Mouse (Mus musculus) forebrain, embryonic 15.5 days (tissue): ENCODE data around the gene Klf1. TPM values are rescaled to one million over a fixed set of nuclear protein-coding genes. Genes with fewer than 3 reads are reported as not detected.
A peak's percentile ranks its signal among the peaks of the same experiment; 100 is the strongest.
"Not testable (repeated sequence)": the region's sequence is repeated elsewhere in the genome, so short reads cannot be mapped to it uniquely, and the experiment has no call there.

Source experiments
- ATAC-seq: fragments of 200-750 bp; cut with Nextera tagmentation; replicated peaks from 2 replicates; pipeline ENCODE4 v1.8.0; 2017; ENCODE audit warnings: mild to moderate bottlenecking, moderate TSS enrichment, moderate library complexity
- H3K27ac ChIP-seq: fragments of 300-500 bp; sonication (generic); replicated peaks from 2 replicates; pipeline ENCODE4 v1.5.1; 2015; ENCODE audit warnings: mild to moderate bottlenecking, inconsistent platforms
- H3K27me3 ChIP-seq: fragments of 300-500 bp; sonication (generic); 2 replicates; pipeline ENCODE4 v1.6.1; 2015; ENCODE audit warnings: inconsistent platforms
- H3K36me3 ChIP-seq: fragments of 300-500 bp; sonication (generic); 2 replicates; pipeline ENCODE4 v1.6.1; 2015; ENCODE audit warnings: mild to moderate bottlenecking, inconsistent platforms
- H3K4me1 ChIP-seq: fragments of 300-500 bp; sonication (generic); 2 replicates; pipeline ENCODE4 v1.6.1; 2015; ENCODE audit warnings: inconsistent platforms
- H3K4me2 ChIP-seq: fragments of 300-500 bp; sonication (generic); replicated peaks from 2 replicates; pipeline ENCODE4 v1.6.1; 2015; ENCODE audit warnings: mild to moderate bottlenecking, inconsistent platforms
- H3K4me3 ChIP-seq: fragments of 300-500 bp; sonication (generic); 2 replicates; pipeline ENCODE4 v1.5.1; 2015; ENCODE audit warnings: mild to moderate bottlenecking, inconsistent platforms
- H3K9ac ChIP-seq: fragments of 300-500 bp; sonication (generic); replicated peaks from 2 replicates; pipeline ENCODE4 v1.6.1; 2015; ENCODE audit warnings: mild to moderate bottlenecking, inconsistent platforms
- H3K9me3 ChIP-seq: fragments of 300-500 bp; sonication (generic); 2 replicates; pipeline ENCODE4 v1.6.1; 2016; ENCODE audit warnings: inconsistent platforms
- WGBS: fragments of 180-500 bp; shearing (Covaris S2); methylation state at CpG from one replicate; pipeline ENCODE4 v1.1.7; 2015; ENCODE audit warnings: mixed read lengths; 5-methylcytosine and 5-hydroxymethylcytosine counted together
- polyA plus RNA-seq: library from polyadenylated mRNA; unstranded; fragments of >200 nt; fragmentation: Nextera tagmentation; extraction: Ambion mirVana; gene quantifications from 2 replicates; pipeline ENCODE4 v1.2.1, GENCODE M21; 2015

Gene Klf1
- polyA plus RNA-seq, 1 experiment from 2014 or later, result 0.75 TPM

GRCm38 (mm10) chr8:84889141-84889540, 12.6 kb upstream of the Klf1 start:
- H3K27me3 ChIP-seq, result no peaks in the 10 kb centered on the region
- peaks cover 16% of the 10 kb centered on the region for H3K4me1 ChIP-seq
- no peak overlapping the region for H3K9ac ChIP-seq
- ATAC-seq, result no peak
- WGBS, result 94% methylated on average over 1 of the region's 1 CpGs
- H3K36me3 ChIP-seq, result peaks cover 29% of the 10 kb centered on the region
- no peak overlapping the region for H3K27ac ChIP-seq
- no peaks in the 10 kb centered on the region for H3K9me3 ChIP-seq
- no peak overlapping the region for H3K4me3 ChIP-seq
- no peak overlapping the region for H3K4me2 ChIP-seq

DNA sequence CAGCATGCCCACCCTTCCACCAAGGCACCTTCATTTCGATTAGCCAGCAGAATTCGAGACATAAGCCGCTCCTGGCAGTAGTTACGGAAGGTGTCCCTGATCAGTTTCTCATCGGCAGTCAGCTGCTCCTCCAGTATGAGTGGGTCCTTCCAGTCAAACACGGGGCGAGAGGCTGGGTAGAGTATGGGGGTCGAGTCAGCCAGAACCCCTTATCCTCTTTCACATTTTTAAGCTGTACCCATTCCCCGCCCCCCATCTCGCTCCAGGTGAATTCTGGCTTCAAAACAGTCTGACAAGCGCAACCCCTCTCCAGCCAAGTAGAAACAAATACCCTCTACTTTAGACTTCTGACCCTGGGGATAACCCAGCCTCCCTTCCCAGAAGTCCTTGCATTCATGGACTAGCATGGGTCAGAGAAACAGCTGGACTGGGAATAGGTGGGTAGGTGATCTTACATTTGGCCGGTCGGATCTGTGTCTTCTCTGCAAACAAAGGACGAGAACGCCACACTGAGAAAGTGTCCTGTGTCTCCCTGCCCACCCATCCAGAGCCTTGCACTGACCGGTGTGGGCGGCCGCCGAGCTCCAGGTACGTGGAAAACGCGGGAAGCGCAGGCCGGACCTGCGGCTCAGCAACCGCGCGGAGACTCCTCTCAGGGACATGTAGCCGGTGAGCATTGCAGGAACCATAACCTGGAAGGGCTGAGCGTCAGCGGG, 8.6 kb upstream of the Klf1 start:
- H3K9me3 ChIP-seq, result no peaks in the 10 kb centered on the region
- peak overlapping the region; percentile 52 for H3K27ac ChIP-seq

GRCm38 (mm10) chr8:84893709-84894134, 8.0 kb upstream of the Klf1 start, which contains the start of gene Gcdh:
Gene Gcdh (minus strand): TSS chr8:84893921.
- H3K9me3 ChIP-seq, result no peaks in the 10 kb centered on the region
- peak; percentile 99 for ATAC-seq

More for the DNA sequence above, 8.6 kb upstream of the Klf1 start:
- Histone ChIP-seq H3K27me3 (no peaks in the 10 kb centered on the region), H3K4me3 (peak overlapping the region; percentile 91), H3K4me2 (peak overlapping the region; percentile 92), H3K4me1 (peaks cover 19% of the 10 kb centered on the region), H3K36me3 (peaks cover 13% of the 10 kb centered on the region), H3K9ac (peak overlapping the region; percentile 76)
- ATAC-seq, result peak; percentile 51; the same call in 1 of the 2 replicates
- WGBS, result 13% methylated on average over 31 of the region's 31 CpGs

GRCm38 (mm10) chr8:84895963-84896362, 5.8 kb upstream of the Klf1 start:
- H3K27ac ChIP-seq, result no peak overlapping the region
- 79% methylated on average over 5 of the region's 5 CpGs for WGBS
- no peak overlapping the region for H3K4me2 ChIP-seq
- no peaks in the 10 kb centered on the region for H3K36me3 ChIP-seq
- H3K9ac ChIP-seq, result no peak overlapping the region
- H3K4me3 ChIP-seq, result no peak overlapping the region
- no peak for ATAC-seq
- H3K4me1 ChIP-seq, result peaks cover 19% of the 10 kb centered on the region
- H3K27me3 ChIP-seq, result no peaks in the 10 kb centered on the region
- no peaks in the 10 kb centered on the region for H3K9me3 ChIP-seq

More at GRCm38 (mm10) chr8:84893709-84894134, 8.0 kb upstream of the Klf1 start, which contains the start of gene Gcdh:
- peaks cover 19% of the 10 kb centered on the region for H3K4me1 ChIP-seq
- peak within 1 kb of the TSS; percentile 76 for H3K9ac ChIP-seq
- peak within 1 kb of the TSS; percentile 91 for H3K4me3 ChIP-seq
- H3K36me3 ChIP-seq, result peaks cover 7% of the 10 kb centered on the region
- peak within 1 kb of the TSS; percentile 52 for H3K27ac ChIP-seq
- under 1% methylated on average over 11 of the region's 11 CpGs for WGBS
- no peaks in the 10 kb centered on the region for H3K27me3 ChIP-seq
- H3K4me2 ChIP-seq, result peak within 1 kb of the TSS; percentile 92

DNA sequence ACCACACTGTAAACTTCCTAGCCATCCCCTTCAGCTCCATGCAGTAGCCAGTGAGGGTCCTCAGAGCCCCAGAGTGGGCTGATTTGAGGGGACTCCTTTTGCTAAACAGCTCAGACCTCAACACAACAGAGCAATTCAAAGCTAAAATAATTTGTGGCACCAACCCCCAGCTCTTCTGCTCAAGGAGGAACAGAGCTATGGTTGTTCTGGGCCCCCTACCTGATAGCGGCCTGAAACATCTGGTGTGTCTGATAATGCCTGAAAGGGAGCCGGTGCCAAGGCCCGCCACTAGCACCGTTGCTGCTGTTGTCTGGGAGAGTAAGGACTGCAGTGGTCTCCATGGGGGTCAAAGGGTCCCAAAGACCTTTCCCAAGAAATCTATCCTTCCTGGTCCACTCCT, 657 bp upstream of the Klf1 start:
- 72% methylated on average over 4 of the region's 4 CpGs for WGBS
- no peaks in the 10 kb centered on the region for H3K9me3 ChIP-seq

DNA sequence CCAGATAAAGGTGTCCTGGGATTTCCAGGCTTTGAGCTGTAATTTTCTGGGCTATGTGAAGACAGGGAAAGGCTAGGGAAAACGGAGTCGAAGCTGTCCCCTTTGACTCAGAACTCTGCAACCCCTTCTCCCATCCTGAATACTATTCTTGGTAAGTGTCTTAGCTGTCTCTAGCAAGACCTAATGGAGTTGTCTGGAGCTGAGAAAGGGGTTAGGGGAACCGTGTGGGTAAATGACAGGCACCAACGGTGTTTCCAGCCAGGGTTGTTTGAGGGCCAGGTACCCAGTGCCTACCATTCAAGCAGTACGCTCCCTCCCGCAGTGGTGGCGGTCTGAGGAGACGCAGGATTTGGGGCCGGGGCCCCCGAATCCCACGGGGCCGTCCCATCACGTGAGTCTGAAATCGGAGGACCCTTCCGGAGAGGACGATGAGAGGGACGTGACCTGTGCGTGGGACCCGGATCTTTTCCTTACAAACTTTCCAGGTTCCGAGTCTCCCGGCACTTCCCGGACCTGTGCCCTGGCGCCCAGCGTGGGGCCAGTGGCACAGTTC, 715 bp downstream of the Klf1 start:
- WGBS, result 3% methylated on average over 23 of the region's 24 CpGs
- H3K27me3 ChIP-seq, result no peaks in the 10 kb centered on the region
- H3K4me1 ChIP-seq, result peaks cover 14% of the 10 kb centered on the region
- no peaks in the 10 kb centered on the region for H3K36me3 ChIP-seq
- peak overlapping the region; percentile 51 for H3K9ac ChIP-seq
- H3K9me3 ChIP-seq, result no peaks in the 10 kb centered on the region
- ATAC-seq, result peak; percentile 12; the same call in 1 of the 2 replicates
- H3K27ac ChIP-seq, result no peak overlapping the region
- H3K4me3 ChIP-seq, result peak overlapping the region; percentile 49
- H3K4me2 ChIP-seq, result peak overlapping the region; percentile 85

More for the DNA sequence above, 657 bp upstream of the Klf1 start:
- Histone ChIP-seq H3K4me3 (no peak overlapping the region), H3K4me1 (peaks cover 14% of the 10 kb centered on the region), H3K4me2 (no peak overlapping the region), H3K27ac (no peak overlapping the region), H3K9ac (no peak overlapping the region), H3K27me3 (no peaks in the 10 kb centered on the region), H3K36me3 (no peaks in the 10 kb centered on the region)
- no peak for ATAC-seq

DNA sequence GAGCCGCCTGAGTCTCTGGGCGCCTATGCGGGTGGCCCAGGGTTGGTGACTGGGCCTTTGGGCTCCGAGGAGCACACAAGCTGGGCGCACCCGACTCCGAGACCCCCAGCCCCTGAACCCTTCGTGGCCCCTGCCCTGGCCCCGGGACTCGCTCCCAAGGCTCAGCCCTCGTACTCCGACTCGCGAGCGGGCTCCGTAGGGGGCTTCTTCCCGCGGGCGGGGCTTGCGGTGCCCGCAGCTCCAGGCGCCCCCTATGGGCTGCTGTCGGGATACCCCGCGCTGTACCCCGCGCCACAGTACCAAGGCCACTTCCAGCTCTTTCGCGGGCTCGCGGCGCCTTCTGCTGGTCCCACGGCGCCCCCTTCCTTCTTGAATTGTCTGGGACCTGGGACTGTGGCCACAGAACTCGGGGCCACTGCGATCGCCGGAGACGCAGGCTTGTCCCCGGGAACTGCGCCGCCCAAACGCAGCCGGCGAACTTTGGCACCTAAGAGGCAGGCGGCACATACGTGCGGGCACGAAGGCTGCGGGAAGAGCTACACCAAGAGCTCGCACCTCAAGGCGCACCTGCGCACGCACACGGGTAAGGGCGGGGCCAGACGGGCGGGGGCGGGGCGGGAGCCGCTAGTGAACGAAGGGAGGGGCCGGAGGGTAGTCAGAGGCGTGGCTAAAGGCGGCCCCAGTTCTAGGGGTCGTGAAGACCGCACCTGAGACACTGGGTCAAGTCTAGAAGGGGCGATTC, 1.4 kb downstream of the Klf1 start:
- peaks cover 14% of the 10 kb centered on the region for H3K4me1 ChIP-seq
- peak overlapping the region; percentile 49 for H3K4me3 ChIP-seq
- H3K4me2 ChIP-seq, result peak overlapping the region; percentile 85
- H3K9ac ChIP-seq, result peak overlapping the region; percentile 51
- no peaks in the 10 kb centered on the region for H3K27me3 ChIP-seq
- peak; percentile 88 for ATAC-seq
- peak overlapping the region; percentile 44; the same call in 1 of the 2 replicates for H3K27ac ChIP-seq
- WGBS, result under 1% methylated on average over 68 of the region's 68 CpGs
- H3K9me3 ChIP-seq, result no peaks in the 10 kb centered on the region
- no peaks in the 10 kb centered on the region for H3K36me3 ChIP-seq

GRCm38 (mm10) chr8:84904351-84904750, 2.6 kb downstream of the Klf1 start:
- ATAC-seq, result no peak
- Histone ChIP-seq H3K4me1 (peaks cover 19% of the 10 kb centered on the region), H3K36me3 (no peaks in the 10 kb centered on the region), H3K27me3 (peaks cover 1% of the 10 kb centered on the region; the same call in 1 of the 2 replicates), H3K9me3 (no peaks in the 10 kb centered on the region), H3K4me3 (no peak overlapping the region), H3K27ac (no peak overlapping the region), H3K4me2 (no peak overlapping the region), H3K9ac (no peak overlapping the region)
- WGBS, result 92% methylated on average over 7 of the region's 7 CpGs

DNA sequence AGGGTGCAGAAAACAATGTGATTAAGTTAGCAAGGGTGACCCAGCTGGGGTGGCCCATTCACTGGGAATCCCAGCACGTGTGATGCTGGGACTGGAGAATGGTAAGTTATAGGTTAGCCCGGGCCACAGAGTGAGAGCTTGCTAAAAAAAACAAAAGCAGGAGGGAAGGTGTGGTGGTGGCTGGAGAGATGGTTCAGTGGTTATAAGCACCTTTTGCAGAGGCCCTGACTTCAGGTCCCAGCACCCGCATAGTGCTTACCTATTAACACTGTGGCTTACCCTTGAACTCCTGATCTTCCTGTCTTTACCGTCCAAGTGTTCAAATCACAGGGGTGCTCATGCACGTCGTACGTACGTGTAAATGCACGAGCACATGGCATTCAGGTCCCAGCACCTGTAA, 5.3 kb downstream of the Klf1 start:
- H3K9me3 ChIP-seq, result no peaks in the 10 kb centered on the region
- H3K27ac ChIP-seq, result no peak overlapping the region
- WGBS, result 92% methylated on average over 9 of the region's 9 CpGs
- ATAC-seq, result no peak
- no peak overlapping the region for H3K4me3 ChIP-seq
- H3K36me3 ChIP-seq, result peaks cover 22% of the 10 kb centered on the region
- no peak overlapping the region for H3K4me2 ChIP-seq
- peaks cover 19% of the 10 kb centered on the region for H3K4me1 ChIP-seq
- H3K27me3 ChIP-seq, result peaks cover 4% of the 10 kb centered on the region; the same call in 1 of the 2 replicates
- H3K9ac ChIP-seq, result no peak overlapping the region

GRCm38 (mm10) chr8:84907493-84907892, 5.8 kb downstream of the Klf1 start:
- Histone ChIP-seq H3K27ac (no peak overlapping the region), H3K9ac (no peak overlapping the region), H3K4me2 (no peak overlapping the region), H3K27me3 (peaks cover 6% of the 10 kb centered on the region; the same call in 1 of the 2 replicates), H3K36me3 (peaks cover 27% of the 10 kb centered on the region), H3K9me3 (no peaks in the 10 kb centered on the region), H3K4me3 (no peak overlapping the region), H3K4me1 (peaks cover 18% of the 10 kb centered on the region)
- 80% methylated on average over 8 of the region's 8 CpGs for WGBS
- ATAC-seq, result no peak

DNA sequence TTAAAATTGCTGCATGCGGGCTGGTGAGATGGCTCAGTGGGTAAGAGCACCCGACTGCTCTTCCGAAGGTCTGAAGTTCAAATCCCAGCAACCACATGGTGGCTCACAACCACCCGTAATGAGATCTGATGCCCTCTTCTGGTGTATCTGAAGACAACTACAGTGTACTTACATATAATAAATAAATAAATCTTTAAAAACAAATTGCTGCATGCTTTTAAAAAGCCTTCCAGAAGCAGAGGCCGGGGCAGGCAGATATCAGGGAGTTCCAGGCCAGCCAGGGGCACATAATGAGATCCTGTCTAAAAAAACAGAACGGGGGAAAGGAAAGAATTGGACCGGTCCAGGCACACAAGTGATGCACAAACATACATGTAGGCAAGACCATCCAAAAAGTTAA, 6.3 kb downstream of the Klf1 start:
- 31% methylated on average over 7 of the region's 7 CpGs for WGBS
- ATAC-seq, result not testable (repeated sequence)

More for the DNA sequence above, 6.3 kb downstream of the Klf1 start:
- peak overlapping the region; percentile 38 for H3K4me3 ChIP-seq
- H3K4me1 ChIP-seq, result peaks cover 18% of the 10 kb centered on the region
- H3K27me3 ChIP-seq, H3K9me3 ChIP-seq, H3K27ac ChIP-seq: not testable (repeated sequence)
- H3K36me3 ChIP-seq, result peaks cover 32% of the 10 kb centered on the region
- H3K4me2 ChIP-seq, result peak overlapping the region; percentile 53
- 0 out of 2 replicates have a peak overlapping the region, but pooled peaks have one; percentile 43 for H3K9ac ChIP-seq
